In the genomic region with DNA sequence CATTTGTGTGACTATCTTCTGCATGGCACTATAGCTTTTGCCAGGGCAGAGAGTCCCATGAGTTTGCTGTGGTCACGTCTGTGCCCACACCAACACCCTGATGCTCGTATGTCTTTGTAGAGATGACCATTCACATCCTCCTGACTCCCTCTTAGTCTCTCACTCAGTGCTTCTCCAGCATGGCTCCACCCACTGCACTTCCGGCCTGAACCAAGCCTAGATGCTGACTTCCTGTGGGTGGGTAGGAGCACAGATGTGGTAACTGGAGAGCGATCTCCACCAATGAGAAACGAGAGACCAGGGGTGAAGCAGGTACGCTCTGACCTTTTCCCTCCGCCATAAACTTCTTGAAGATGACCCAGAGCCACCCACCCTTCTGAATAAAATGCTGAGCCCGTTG, we compare ENCODE assay signal across 18 mouse cellular contexts. TPM values are rescaled to one million over a fixed set of nuclear protein-coding genes. Genes with fewer than 3 reads are reported as not detected.
DNase-seq lines count a peak whose midpoint lies in the region; ATAC-seq lines count a peak whose summit lies in the region.
"Had no signal": no experiment of that assay in that cellular context is flagged by ENCODE, and none has a peak within 500 bp of the region (broad histone marks: within the 10 kb centered on the region; RNA-seq: fewer than 3 reads in every experiment).

No protein-coding gene starts in this region.

- no peaks in the 10 kb centered on the region for H3K9me3 ChIP-seq in hindbrain, embryonic 12.5 days (replicated peaks)
- H3K9me3 ChIP-seq: embryonic facial prominence, embryonic 15.5 days; hindbrain, embryonic 10.5 days; midbrain, embryonic 10.5 days had no signal

- H3K27me3 ChIP-seq in hindbrain, embryonic 12.5 days: no peaks in the 10 kb centered on the region
- H3K27me3 ChIP-seq: embryonic facial prominence, embryonic 15.5 days; heart, embryonic 12.5 days had no signal

- H3K9ac ChIP-seq in hindbrain, embryonic 12.5 days: no peak overlapping the region
- H3K9ac ChIP-seq: embryonic facial prominence, embryonic 15.5 days; heart, embryonic 12.5 days had no signal

- H3K4me1 ChIP-seq in hindbrain, embryonic 12.5 days: no peaks in the 10 kb centered on the region
- H3K4me1 ChIP-seq: embryonic facial prominence, embryonic 15.5 days; heart, embryonic 12.5 days; hindbrain, embryonic 10.5 days; midbrain, embryonic 10.5 days had no signal

- H3K4me3 ChIP-seq in hindbrain, embryonic 12.5 days: no peak overlapping the region
- H3K4me3 ChIP-seq: embryonic facial prominence, embryonic 15.5 days; heart, embryonic 12.5 days; hindbrain, embryonic 10.5 days; left cerebral cortex, adult 2 months; midbrain, embryonic 10.5 days; myocyte had no signal

- DNase-seq in 416B (ENCODE audit: low read depth): peak; percentile 50
- DNase-seq in B cell, adult 2 months: peak; percentile 58 to 60
- peak; percentile 80 for DNase-seq in induced T-regulatory cell, adult 2 months (ENCODE audit: low read depth)
- peak; percentile 46 to 57 for DNase-seq in thymus, adult 18-20 months
- DNase-seq in kidney, postnatal 36 days: no peak
- no peak for DNase-seq in frontal cortex, adult 2 months (ENCODE audit: extremely low spot score in 1 of 2, low spot score in 1 of 2)
- DNase-seq: adrenal gland, postnatal 36 days; gastrocnemius, postnatal 10 days; lung, adult 2 months had no signal

- no peak for ATAC-seq in hindbrain, embryonic 12.5 days (ENCODE audit: low FRiP score)
- ATAC-seq: forebrain, embryonic 14.5 days; intestine, postnatal 0 days had no signal

- H3K4me2 ChIP-seq in hindbrain, embryonic 12.5 days (replicated peaks): no peak overlapping the region
- H3K4me2 ChIP-seq: embryonic facial prominence, embryonic 15.5 days; heart, embryonic 12.5 days had no signal

- no peaks in the 10 kb centered on the region for H3K36me3 ChIP-seq in hindbrain, embryonic 12.5 days
- H3K36me3 ChIP-seq: embryonic facial prominence, embryonic 15.5 days; heart, embryonic 12.5 days; hindbrain, embryonic 10.5 days; midbrain, embryonic 10.5 days had no signal

- 90% methylated on average over 8 of the region's 8 CpGs for WGBS in hindbrain, embryonic 12.5 days

- H3K27ac ChIP-seq in hindbrain, embryonic 12.5 days: no peak overlapping the region
- H3K27ac ChIP-seq: embryonic facial prominence, embryonic 15.5 days; hindbrain, embryonic 10.5 days; midbrain, embryonic 10.5 days had no signal

RNA-seq across cellular contexts. Expression of a gene that starts 55.7 kb away (rescaled TPM):
- 9.2 and 9.9 TPM in 2 replicates for polyA plus RNA-seq in frontal cortex, adult 2 months (2012; rRNA removed)
- polyA plus RNA-seq in hindbrain, embryonic 12.5 days (2016; fragmentation: Nextera tagmentation; extraction: Ambion mirVana): 15.5 and 15.6 TPM in 2 replicates

Comparison
In these comparisons a context has a peak if more than half of its experiments do, and no peak if none do; other contexts are left out.
1. DNase-seq: peak in 416B (single experiment), B cell, adult 2 months (2 of 2), induced T-regulatory cell, adult 2 months (single experiment) and thymus, adult 18-20 months (2 of 2); none in kidney, postnatal 36 days (0 of 2) and frontal cortex, adult 2 months (0 of 2).